Mouse (Mus musculus) hindbrain, embryonic 16.5 days (tissue): ENCODE results near the gene Slc25a10. TPM values are rescaled to one million over a fixed set of nuclear protein-coding genes. Genes with fewer than 3 reads are reported as not detected.
A peak's percentile ranks its signal among the peaks of the same experiment; 100 is the strongest.

ENCODE experiments used
- ATAC-seq: fragments of 200-750 bp; cut with Nextera tagmentation; 2 replicates; pipeline ENCODE4 v1.8.0; 2017; ENCODE audit warnings: moderate TSS enrichment, moderate library complexity
- H3K27ac ChIP-seq: fragments of 300-500 bp; sonication (generic); 2 replicates; pipeline ENCODE4 v1.5.1; 2014; ENCODE audit warnings: low read depth, mild to moderate bottlenecking, control low read depth, low read length, moderate library complexity
- H3K27me3 ChIP-seq: fragments of 300-500 bp; sonication (generic); replicated peaks from 2 replicates; pipeline ENCODE4 v1.6.1; 2014; ENCODE audit warnings: low read length; ENCODE audit not compliant: control insufficient read depth, insufficient read depth
- H3K36me3 ChIP-seq: fragments of 300-500 bp; sonication (generic); 2 replicates; pipeline ENCODE4 v1.6.1; 2014; ENCODE audit warnings: mild to moderate bottlenecking, low read length, moderate library complexity, mixed read lengths; ENCODE audit not compliant: control insufficient read depth, insufficient read depth
- H3K4me1 ChIP-seq: fragments of 300-500 bp; sonication (generic); 2 replicates; pipeline ENCODE4 v1.6.1; 2014; ENCODE audit warnings: low read depth, low read length; ENCODE audit not compliant: control insufficient read depth, insufficient read depth
- H3K4me2 ChIP-seq: fragments of 300-500 bp; sonication (generic); 2 replicates; pipeline ENCODE4 v1.6.1; 2014; ENCODE audit warnings: mild to moderate bottlenecking, low read length, control low read depth, moderate library complexity
- H3K4me3 ChIP-seq: fragments of 300-500 bp; sonication (generic); 2 replicates; pipeline ENCODE4 v1.5.1; 2014; ENCODE audit warnings: mild to moderate bottlenecking, low read length, control low read depth, moderate library complexity
- H3K9ac ChIP-seq: fragments of 300-500 bp; sonication (generic); 2 replicates; pipeline ENCODE4 v1.6.1; 2014; ENCODE audit warnings: low read depth, mild to moderate bottlenecking, control low read depth, low read length, moderate library complexity
- H3K9me3 ChIP-seq: fragments of 300-500 bp; sonication (generic); 2 replicates; pipeline ENCODE4 v1.6.1; 2014; ENCODE audit warnings: mild to moderate bottlenecking, low read length, moderate library complexity; ENCODE audit not compliant: control insufficient read depth
- WGBS: fragments of 180-500 bp; shearing (Covaris S2); extraction: QIAGEN DNeasy Blood & Tissue Kit; methylation state at CpG from one replicate; pipeline ENCODE4 v1.1.7; 2014; 5-methylcytosine and 5-hydroxymethylcytosine counted together
- polyA plus RNA-seq: library from polyadenylated mRNA; unstranded; fragments of >200 nt; fragmentation: Nextera tagmentation; extraction: Ambion mirVana; gene quantifications from 2 replicates; pipeline ENCODE4 v1.2.1, GENCODE M21; 2015

Slc25a10 gene
- polyA plus RNA-seq, 1 experiment from 2014 or later: 31.2 TPM

DNA sequence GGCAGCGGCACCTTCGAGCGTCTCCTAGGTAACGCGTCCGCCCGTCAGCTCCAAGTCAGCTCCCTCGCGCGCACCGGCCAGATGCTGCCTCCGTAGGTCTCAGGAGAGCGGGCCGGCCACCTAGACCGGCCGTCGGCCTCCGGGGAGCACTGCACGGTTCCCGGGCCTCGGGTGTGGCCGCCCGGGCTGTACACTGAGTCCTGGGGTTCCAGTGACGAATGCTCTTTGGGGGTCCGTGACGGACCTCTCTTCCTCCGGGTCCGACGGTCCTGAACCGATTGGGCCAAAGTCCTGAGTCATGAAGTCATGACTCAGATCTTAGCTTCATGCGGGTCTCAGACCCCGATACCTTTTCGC lies 23.9 kb upstream of the Slc25a10 start:
- peaks cover 27% of the 10 kb centered on the region for H3K36me3 ChIP-seq

GRCm38 (mm10) chr11:120472052-120472451 lies 19.6 kb upstream of the Slc25a10 start:
- WGBS: 95% methylated on average over 6 of the region's 6 CpGs
- H3K36me3 ChIP-seq: peaks cover 47% of the 10 kb centered on the region
- no peaks in the 10 kb centered on the region for H3K27me3 ChIP-seq
- no peak overlapping the region for H3K4me3 ChIP-seq
- no peak for ATAC-seq
- H3K9ac ChIP-seq: no peak overlapping the region
- H3K4me2 ChIP-seq: no peak overlapping the region
- H3K9me3 ChIP-seq: no peaks in the 10 kb centered on the region
- no peak overlapping the region for H3K27ac ChIP-seq
- H3K4me1 ChIP-seq: peaks cover 10% of the 10 kb centered on the region

More for the DNA sequence above, 23.9 kb upstream of the Slc25a10 start:
- peak overlapping the region; percentile 94 for H3K9ac ChIP-seq
- under 1% methylated on average over 29 of the region's 33 CpGs for WGBS
- H3K4me3 ChIP-seq: peak overlapping the region; percentile 97
- H3K9me3 ChIP-seq: no peaks in the 10 kb centered on the region
- peaks cover 21% of the 10 kb centered on the region for H3K4me1 ChIP-seq
- peak overlapping the region; percentile 97 for H3K4me2 ChIP-seq
- peak; percentile 57 for ATAC-seq
- peak overlapping the region; percentile 75 for H3K27ac ChIP-seq
- H3K27me3 ChIP-seq: no peaks in the 10 kb centered on the region

GRCm38 (mm10) chr11:120483448-120483934 lies 8.1 kb upstream of the Slc25a10 start:
- WGBS: 87% methylated on average over 7 of the region's 7 CpGs
- Histone ChIP-seq H3K4me1 (peaks cover 16% of the 10 kb centered on the region), H3K36me3 (peaks cover 44% of the 10 kb centered on the region), H3K9ac (peak overlapping the region; percentile 93; the same call in 1 of the 2 replicates), H3K27ac (peak overlapping the region; percentile 86), H3K4me2 (peak overlapping the region; percentile 76), H3K27me3 (no peaks in the 10 kb centered on the region), H3K4me3 (no peak overlapping the region), H3K9me3 (no peaks in the 10 kb centered on the region)
- ATAC-seq: no peak

DNA sequence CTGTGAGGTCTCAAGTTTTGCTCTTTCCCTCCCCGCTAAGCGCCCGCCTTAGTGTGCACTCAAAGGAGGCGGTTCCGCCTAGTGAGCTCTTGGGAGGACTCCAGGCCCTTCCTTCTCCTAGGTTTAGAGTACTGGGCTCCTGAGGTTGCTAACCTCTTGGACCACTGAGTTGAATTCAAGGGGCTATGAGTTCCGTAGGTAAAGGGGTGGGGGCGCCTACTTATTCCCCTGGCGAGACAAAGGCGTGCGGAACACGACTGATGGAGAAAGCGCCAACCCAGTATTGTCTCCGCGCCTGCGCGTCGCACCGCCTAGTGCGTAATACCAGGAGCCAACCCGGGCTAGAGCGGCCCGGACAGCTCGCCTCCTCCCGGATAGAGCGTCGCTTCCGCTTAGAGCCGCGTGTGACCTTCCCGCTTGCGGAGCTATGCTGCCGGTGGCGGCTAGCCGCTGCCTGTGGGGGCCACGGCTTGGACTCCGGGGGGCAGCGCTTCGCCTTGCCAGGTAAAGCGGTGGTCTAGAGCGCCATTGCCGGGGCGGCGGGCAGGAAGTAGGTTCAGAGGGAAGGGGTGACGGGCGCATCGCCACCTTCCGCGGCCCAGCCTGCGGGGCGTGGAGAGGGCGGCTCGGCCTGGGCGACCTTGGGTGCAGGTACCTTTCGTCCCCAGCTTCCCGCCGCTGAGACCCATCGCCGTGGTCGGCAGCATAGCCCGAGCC lies 7.2 kb upstream of the Slc25a10 start, which contains the start of gene Mrpl12:
Gene Mrpl12 (plus strand): TSS at position 349 of the 717 bp plus-strand sequence.
- H3K36me3 ChIP-seq: peaks cover 42% of the 10 kb centered on the region
- peak within 1 kb of the TSS; percentile 86 for H3K27ac ChIP-seq
- H3K4me3 ChIP-seq: peak within 1 kb of the TSS; percentile 97
- H3K27me3 ChIP-seq: no peaks in the 10 kb centered on the region
- WGBS: 0% methylated on average over 56 of the region's 60 CpGs
- peak within 1 kb of the TSS; percentile 93 for H3K9ac ChIP-seq
- H3K9me3 ChIP-seq: no peaks in the 10 kb centered on the region
- H3K4me2 ChIP-seq: peak within 1 kb of the TSS; percentile 76
- H3K4me1 ChIP-seq: peaks cover 16% of the 10 kb centered on the region
- ATAC-seq: peak; percentile 96

DNA sequence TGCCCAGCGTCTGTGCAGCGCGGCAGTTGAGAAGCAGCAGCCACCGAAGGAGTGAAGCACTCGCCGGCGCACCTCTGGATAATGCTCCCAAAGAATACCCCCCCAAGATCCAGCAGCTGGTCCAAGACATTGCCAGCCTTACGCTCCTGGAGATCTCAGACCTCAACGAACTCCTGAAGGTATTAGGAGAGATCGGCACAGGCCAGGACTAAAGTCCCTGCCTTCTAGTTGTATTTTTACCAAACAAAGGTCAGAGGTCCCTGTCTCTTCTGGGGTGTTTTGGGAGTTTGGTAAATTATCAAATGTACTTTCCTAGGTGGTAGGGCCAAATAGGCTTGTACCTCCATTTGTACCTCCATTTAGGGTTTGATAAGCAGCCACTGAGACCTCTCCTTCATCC lies 6.4 kb upstream of the Slc25a10 start:
- Histone ChIP-seq H3K4me3 (peak overlapping the region; percentile 97), H3K9me3 (no peaks in the 10 kb centered on the region), H3K27me3 (no peaks in the 10 kb centered on the region), H3K9ac (peak overlapping the region; percentile 93), H3K4me2 (peak overlapping the region; percentile 76), H3K36me3 (peaks cover 36% of the 10 kb centered on the region), H3K27ac (peak overlapping the region; percentile 85), H3K4me1 (peaks cover 16% of the 10 kb centered on the region)
- 11% methylated on average over 10 of the region's 10 CpGs for WGBS
- no peak for ATAC-seq

- no peak overlapping the region for H3K9ac ChIP-seq
- H3K36me3 ChIP-seq: peaks cover 21% of the 10 kb centered on the region
- 77% methylated on average over 4 of the region's 4 CpGs for WGBS
- H3K4me3 ChIP-seq: no peak overlapping the region
- no peaks in the 10 kb centered on the region for H3K9me3 ChIP-seq
- H3K4me2 ChIP-seq: no peak overlapping the region
- H3K27me3 ChIP-seq: no peaks in the 10 kb centered on the region
- no peak for ATAC-seq
- peaks cover 38% of the 10 kb centered on the region for H3K4me1 ChIP-seq
- no peak overlapping the region for H3K27ac ChIP-seq
Measured at GRCm38 (mm10) chr11:120488516-120488915, 3.1 kb upstream of the Slc25a10 start.

DNA sequence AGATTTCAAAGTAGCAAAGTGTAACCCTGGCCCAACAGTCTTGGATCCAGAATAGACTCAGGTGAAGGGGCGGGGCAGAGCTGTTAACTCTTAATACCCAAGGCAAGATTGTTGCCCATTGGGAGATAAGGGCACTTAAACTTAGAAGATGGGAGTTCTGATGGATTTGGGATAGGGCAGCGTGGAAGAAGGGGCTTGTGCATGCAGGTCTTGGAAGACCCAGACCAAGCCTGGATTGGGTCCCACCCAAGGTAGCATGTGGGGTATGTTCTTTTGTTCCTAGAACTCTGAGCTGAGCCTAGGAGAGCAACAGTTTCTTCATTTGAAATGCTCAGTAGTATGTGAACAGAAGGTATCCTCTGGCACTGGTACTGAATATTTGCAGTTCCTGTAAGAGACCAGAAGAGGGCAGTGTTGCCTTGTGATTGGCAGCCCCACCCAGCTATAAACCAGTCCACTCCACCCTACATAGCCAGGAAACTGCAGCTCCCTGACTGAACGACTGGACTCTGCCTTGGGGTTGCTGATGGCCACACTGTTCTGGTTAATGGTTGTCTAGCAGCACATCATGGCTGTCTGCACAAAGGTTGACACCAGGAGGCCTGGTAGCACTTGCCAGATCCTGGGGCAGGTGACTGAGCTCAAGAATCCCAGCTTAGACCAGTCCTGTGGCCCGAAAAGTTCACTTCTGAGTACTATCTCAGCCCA lies 2.4 kb upstream of the Slc25a10 start:
- ATAC-seq: no peak
- Histone ChIP-seq H3K9me3 (no peaks in the 10 kb centered on the region), H3K36me3 (peaks cover 21% of the 10 kb centered on the region), H3K4me1 (peaks cover 34% of the 10 kb centered on the region), H3K4me3 (no peak overlapping the region), H3K27ac (no peak overlapping the region), H3K9ac (no peak overlapping the region), H3K27me3 (no peaks in the 10 kb centered on the region), H3K4me2 (no peak overlapping the region)
- WGBS: 61% methylated on average over 4 of the region's 4 CpGs

DNA sequence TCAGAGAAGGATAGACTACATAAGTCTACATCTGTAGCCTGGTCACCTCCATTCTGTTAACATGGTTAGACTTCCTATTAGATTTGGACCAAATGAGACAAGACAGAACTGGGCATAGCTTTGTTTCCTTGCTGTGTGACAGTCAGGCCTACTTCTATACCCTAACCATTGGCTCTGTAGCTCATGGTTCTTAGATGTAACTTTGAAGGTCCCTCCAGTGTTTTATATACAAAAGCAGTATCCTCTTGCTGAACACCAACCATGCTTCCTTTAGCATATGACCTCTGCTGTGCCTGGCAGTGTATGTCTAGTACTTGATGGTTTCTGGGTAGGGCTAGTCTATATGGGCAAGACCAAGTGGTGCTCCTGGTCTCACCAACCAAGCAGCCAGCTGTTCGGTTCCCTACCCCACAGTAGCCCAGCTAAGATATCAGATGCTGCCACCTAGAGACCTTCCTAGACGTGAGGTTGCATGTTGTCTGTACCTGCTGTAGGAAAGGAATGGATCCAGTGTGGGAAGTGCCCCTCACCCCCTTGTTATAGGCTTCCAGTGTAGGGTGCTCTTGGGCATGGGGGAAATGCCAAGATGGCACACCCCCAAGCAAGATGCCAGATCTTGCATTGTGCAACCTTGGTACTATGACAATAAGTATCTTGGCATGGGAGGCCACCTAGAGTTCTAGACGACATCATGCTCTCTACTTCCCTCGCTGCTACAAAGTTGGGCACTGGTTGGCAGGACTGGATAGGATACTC lies 1.2 kb upstream of the Slc25a10 start:
- no peak for ATAC-seq
- no peaks in the 10 kb centered on the region for H3K9me3 ChIP-seq
- peaks cover 29% of the 10 kb centered on the region for H3K4me1 ChIP-seq
- H3K27ac ChIP-seq: no peak overlapping the region; the same call in 1 of the 2 replicates
- no peak overlapping the region for H3K9ac ChIP-seq
- peaks cover 25% of the 10 kb centered on the region for H3K36me3 ChIP-seq
- no peaks in the 10 kb centered on the region for H3K27me3 ChIP-seq
- H3K4me2 ChIP-seq: peak overlapping the region; percentile 90; the same call in 1 of the 2 replicates
- no peak overlapping the region for H3K4me3 ChIP-seq
- WGBS: 43% methylated on average over 4 of the region's 4 CpGs
